Mouse (Mus musculus) left cerebral cortex, postnatal 4 days (tissue): ENCODE measurements at regions not wholly inside any gene's neighbourhood (a gene's known extent, or its start where the extent isn't known, plus 50 kb on each side); places are given as distances from the start of the nearest gene placed in this dataset.

Experiments
- DNase-seq: peaks from one replicate; pipeline ENCODE4 v3.0.0-alpha.2; 2022
- intact Hi-C: fragments of 180-260 bp; cut with DNase I; formaldehyde crosslinking; loops from one replicate; pipeline ENCODE4 v1.15.1; 2025

GRCm38 (mm10) chr4:87501791-87502190 lies 271.5 kb upstream of the Slc24a2 start:
- DNase-seq, result peak; percentile 24
- intact Hi-C loops, result no loop called here

GRCm38 (mm10) chr4:87500441-87500840 lies 270.2 kb upstream of the Slc24a2 start:
- intact Hi-C loops, result no loop called here

GRCm38 (mm10) chr4:87487798-87488197 lies 257.5 kb upstream of the Slc24a2 start:
- intact Hi-C loops, result no loop called here
- no peak for DNase-seq

More at GRCm38 (mm10) chr4:87500441-87500840, 270.2 kb upstream of the Slc24a2 start:
- peak; percentile 84 for DNase-seq

GRCm38 (mm10) chr4:87475537-87475936 lies 245.3 kb upstream of the Slc24a2 start:
- intact Hi-C loops, result no loop called here
- DNase-seq, result no peak

GRCm38 (mm10) chr4:87473331-87474039 lies 243.2 kb upstream of the Slc24a2 start:
- DNase-seq, result no peak
- intact Hi-C loops, result no loop called here

GRCm38 (mm10) chr4:87472787-87473186 lies 242.5 kb upstream of the Slc24a2 start:
- intact Hi-C loops, result no loop called here
- no peak for DNase-seq

- intact Hi-C loops, result no loop called here
- no peak for DNase-seq
These were observed 241.1 kb upstream of the Slc24a2 start for GRCm38 (mm10) chr4:87471385-87471784.

GRCm38 (mm10) chr4:87467600-87467999 lies 237.3 kb upstream of the Slc24a2 start:
- DNase-seq, result no peak
- intact Hi-C loops, result no loop called here

GRCm38 (mm10) chr4:87467018-87467417 lies 236.7 kb upstream of the Slc24a2 start:
- intact Hi-C loops, result no loop called here
- DNase-seq, result no peak

GRCm38 (mm10) chr4:87461181-87461912 lies 231.1 kb upstream of the Slc24a2 start:
- intact Hi-C loops, result no loop called here
- peak; percentile 96 for DNase-seq

GRCm38 (mm10) chr4:87455863-87456578 lies 225.7 kb upstream of the Slc24a2 start:
- intact Hi-C loops, result no loop called here
- DNase-seq, result no peak

- intact Hi-C loops, result no loop called here
These were observed 221.8 kb upstream of the Slc24a2 start for GRCm38 (mm10) chr4:87452122-87452521.

GRCm38 (mm10) chr4:87451251-87451650 lies 221.0 kb upstream of the Slc24a2 start:
- no peak for DNase-seq
- intact Hi-C loops, result no loop called here

More at GRCm38 (mm10) chr4:87452122-87452521, 221.8 kb upstream of the Slc24a2 start:
- DNase-seq, result no peak

GRCm38 (mm10) chr4:87448338-87448737 lies 218.1 kb upstream of the Slc24a2 start:
- intact Hi-C loops, result no loop called here
- no peak for DNase-seq

GRCm38 (mm10) chr4:87446856-87447255 lies 216.6 kb upstream of the Slc24a2 start:
- DNase-seq, result no peak
- intact Hi-C loops, result no loop called here

GRCm38 (mm10) chr4:87434136-87434535 lies 203.9 kb upstream of the Slc24a2 start:
- intact Hi-C loops, result no loop called here
- no peak for DNase-seq

GRCm38 (mm10) chr4:87428374-87428773 lies 198.1 kb upstream of the Slc24a2 start:
- DNase-seq, result no peak
- intact Hi-C loops, result no loop called here

- no peak for DNase-seq
- intact Hi-C loops, result no loop called here
These were observed 193.8 kb upstream of the Slc24a2 start for GRCm38 (mm10) chr4:87424066-87424465.

GRCm38 (mm10) chr4:87422588-87422987 lies 192.3 kb upstream of the Slc24a2 start:
- intact Hi-C loops, result no loop called here
- DNase-seq, result peak; percentile 46

GRCm38 (mm10) chr4:87403354-87403753 lies 173.1 kb upstream of the Slc24a2 start:
- DNase-seq, result no peak
- intact Hi-C loops, result no loop called here

- intact Hi-C loops, result no loop called here
- no peak for DNase-seq
These were observed 171.9 kb upstream of the Slc24a2 start for GRCm38 (mm10) chr4:87402173-87402556.
